Mouse (Mus musculus) mouse embryonic stem cell (cell line): ENCODE results near the gene Utrn.

Experiments
- in situ Hi-C, 2 experiments: fragments of 300-500 bp; cut with MboI; formaldehyde crosslinking; loops; 1 replicate in 1 of 2; 3 replicates in 1 of 2; pipeline ENCODE4 v1.14.3; 2019 to 2020; ENCODE audit warnings: low sequenced_read_pairs in 2 of 2, low pct_unique_long_range_greater_than_20kb in 1 of 2, mixed read lengths in 1 of 2; ENCODE audit not compliant: unreplicated experiment in 1 of 2

Gene Utrn

GRCm38 (mm10) chr10:12869029-12869671, at the start of gene Utrn:
Gene Utrn, minus strand, starts transcription at chr10:12869365.
- in situ Hi-C loops = no loop called here

DNA sequence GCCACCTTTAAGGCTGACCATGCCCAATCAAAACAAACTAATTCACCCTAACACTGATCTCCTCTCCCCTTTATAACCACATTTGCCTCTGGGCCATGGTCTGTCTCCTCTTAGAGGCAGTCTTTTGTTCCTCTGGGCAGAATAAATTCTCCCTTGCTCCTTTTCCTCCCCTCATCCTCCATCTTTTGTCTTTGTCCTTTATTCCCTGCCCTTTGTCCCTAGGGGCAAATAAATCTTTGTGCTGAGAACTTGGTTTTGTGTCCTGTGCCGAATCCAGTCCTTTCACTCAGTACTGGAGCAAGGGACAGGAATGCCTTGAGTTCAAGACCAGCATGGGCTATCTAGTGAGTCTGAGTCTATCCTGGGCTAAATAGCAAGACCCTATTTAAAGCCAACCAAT, 48.5 kb upstream of the Utrn start:
- in situ Hi-C loops = no loop called here

DNA sequence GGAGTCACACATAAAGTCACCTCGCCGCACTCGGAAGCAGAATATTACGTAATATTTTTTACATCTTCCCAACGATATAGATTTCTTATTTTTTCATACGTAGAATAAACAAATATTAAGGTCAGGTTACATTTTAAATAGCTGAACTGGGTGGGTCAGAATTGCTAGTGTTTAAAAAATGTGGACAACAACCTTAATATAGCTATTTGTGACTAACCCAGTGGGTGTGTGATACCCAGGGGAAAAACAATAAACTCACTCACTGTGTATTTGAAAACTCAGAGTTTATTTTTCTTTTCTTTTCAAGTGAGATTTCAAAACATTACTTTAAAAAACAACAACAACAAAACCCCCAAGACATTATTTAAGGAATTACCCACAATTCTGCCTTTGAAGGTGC, 47.2 kb upstream of the Utrn start:
- in situ Hi-C loops = no loop called here

- in situ Hi-C loops = no loop called here
Observed at GRCm38 (mm10) chr10:12915826-12916225, 46.7 kb upstream of the Utrn start.

GRCm38 (mm10) chr10:12914203-12914602, 45.0 kb upstream of the Utrn start:
- in situ Hi-C loops = no loop called here

DNA sequence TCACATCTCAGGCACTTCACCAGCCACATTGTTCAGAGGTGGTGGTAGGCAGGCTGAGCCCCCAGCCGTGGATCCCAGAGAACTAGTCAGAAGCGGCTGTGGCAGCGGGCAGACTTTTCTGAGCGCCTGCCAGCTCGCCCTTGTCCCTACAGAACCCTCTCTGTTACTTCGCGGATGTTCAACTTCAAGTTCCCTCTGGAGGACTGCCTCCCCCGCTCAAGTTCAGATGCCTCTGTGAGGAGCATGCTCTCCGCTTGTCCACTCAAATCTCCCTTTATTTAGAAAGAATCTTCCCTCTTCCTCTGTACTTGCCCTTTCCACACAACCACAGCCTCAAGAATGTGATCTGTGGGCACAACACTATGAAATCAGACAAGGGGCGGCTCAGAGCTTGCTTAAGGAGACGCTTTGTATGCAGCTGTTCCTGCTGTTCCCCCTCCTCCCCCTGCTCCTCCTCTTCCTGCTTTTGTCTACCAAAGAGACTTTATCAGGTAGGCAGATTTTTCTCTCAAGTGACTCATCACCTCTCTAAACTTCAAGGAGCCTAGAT, 42.9 kb upstream of the Utrn start:
- in situ Hi-C loops = no loop called here

DNA sequence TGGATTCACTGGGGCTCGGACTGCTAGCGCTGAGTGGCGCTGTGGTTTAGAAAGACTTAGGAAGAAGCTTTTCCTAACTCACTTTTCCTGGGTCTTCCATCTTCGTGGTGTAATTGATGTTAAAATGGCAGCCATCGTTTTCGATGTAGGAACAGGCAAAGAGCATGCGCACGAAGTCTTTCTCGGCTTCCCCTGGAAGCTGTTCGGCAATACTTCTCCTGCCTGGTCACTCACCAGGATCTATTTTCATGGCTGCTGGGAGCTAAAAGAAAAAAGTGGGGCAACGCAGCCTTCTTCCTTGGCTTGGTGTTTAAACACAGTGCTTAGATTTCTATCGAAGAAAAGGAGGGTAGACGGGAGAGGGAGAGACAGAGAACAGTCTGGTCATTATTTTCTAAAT, 42.3 kb upstream of the Utrn start:
- in situ Hi-C loops = no loop called here

DNA sequence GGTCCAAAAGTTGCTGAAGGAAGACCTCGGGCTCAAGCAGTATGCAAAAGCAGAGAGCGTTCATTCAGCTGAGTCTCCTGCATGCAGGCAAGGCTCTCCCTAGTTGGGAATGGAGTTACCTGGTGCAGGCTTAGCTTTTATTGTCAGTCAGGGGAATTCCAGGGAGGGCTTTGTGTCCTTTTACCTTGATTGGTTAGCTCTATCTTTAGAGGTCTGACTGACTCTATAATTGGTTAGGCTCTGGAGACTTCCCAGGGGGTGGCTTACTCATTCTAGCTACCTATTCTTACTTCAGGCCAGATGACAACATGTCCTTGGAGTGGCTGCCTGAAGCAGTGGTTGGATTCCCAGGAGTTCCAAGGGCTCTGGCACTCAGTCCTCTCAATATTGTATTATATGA, 40.7 kb upstream of the Utrn start:
- in situ Hi-C loops = no loop called here

DNA sequence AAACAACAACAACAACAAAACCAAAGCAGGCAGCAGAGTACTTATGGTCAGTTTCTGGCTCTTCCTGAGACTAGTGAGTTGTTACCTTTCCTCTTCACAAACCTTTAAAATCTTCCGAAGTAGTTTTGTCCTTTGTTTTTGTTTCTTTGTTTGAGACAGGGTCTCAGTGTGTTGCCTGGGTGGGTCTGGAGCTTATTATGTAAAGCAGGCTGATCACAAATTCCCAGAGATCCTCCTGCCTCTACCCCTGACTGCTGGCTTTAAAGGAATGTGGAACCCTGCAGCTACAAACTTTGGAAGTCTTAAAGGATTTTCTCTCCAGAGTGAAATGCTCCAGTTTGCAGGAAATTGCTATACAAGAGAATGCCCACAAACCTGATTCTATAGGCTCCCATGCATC, 40.0 kb upstream of the Utrn start:
- in situ Hi-C loops = no loop called here

- in situ Hi-C loops = no loop called here
Observed at GRCm38 (mm10) chr10:12904140-12904528, 35.0 kb upstream of the Utrn start.

DNA sequence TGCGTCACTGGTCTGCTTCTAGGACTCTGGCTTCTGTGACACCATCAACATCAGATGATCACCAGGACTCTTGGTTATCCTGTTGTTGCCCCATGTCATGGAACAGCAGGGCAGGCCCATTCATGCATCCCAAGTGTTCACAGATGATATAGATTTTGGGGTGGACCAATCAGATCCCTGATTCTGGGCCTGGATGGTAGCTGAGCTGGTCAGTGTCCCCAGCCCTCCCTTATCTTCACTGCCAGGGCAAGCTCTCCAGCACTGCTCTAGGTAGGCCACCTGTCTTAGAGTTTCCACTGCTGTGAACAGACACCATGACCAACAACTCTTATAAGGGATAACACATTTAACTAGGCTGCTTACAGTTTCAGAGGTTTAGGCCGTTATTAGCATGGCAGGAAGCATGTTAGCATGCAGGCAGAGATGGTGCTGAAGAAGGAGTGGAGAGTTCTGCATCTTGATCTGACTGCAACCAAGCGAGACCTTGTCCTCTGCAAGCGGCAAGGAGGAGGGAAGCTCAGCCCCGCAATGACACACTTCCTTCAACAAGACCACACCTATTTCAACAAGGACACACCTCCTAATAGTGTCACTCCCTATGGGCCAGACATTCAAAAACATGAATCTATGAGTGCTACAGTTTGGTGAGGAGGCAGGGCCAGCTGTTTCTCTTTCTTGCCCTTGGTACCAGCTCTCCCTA, 34.4 kb upstream of the Utrn start:
- in situ Hi-C loops = no loop called here

GRCm38 (mm10) chr10:12899901-12900300, 30.7 kb upstream of the Utrn start:
- in situ Hi-C loops = no loop called here

DNA sequence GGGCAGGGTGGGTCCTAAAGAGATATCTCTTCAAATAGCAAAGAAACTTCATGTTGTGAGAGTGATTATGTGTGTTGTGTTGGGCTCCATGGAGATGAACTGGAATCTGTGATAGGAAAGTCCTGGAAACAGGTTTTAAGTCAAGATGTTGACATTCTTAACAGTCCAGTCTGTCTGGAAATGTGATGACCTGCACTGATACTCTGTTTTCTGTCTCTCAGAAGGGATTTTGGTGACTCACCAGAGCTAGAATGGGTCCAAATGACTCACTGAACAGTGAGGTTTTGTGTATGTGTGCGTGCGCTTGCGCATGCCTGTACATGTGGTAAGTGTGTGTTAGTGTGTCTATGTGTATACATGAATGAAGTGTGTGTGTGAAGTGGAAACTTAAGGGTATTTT, 24.2 kb upstream of the Utrn start:
- in situ Hi-C loops = no loop called here

DNA sequence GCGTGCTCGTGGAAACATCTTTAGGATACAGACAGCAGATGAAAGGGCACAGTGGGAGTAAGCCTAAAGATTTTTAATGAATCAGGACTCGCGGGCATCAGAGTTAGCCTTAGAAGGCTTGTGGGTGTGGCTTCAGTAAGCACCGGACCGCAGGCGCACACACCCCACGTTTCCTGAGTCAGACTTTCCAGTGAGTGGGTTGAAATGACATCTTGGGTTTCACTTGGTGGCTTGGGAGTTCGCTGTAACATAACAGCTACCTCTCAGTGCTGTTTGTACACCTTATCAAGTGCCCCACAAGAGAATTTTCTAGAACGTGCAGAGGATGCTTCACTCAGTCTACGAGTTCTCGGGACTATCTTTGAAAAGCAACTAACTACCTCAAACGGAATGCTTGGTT, 19.2 kb upstream of the Utrn start:
- in situ Hi-C loops = no loop called here

DNA sequence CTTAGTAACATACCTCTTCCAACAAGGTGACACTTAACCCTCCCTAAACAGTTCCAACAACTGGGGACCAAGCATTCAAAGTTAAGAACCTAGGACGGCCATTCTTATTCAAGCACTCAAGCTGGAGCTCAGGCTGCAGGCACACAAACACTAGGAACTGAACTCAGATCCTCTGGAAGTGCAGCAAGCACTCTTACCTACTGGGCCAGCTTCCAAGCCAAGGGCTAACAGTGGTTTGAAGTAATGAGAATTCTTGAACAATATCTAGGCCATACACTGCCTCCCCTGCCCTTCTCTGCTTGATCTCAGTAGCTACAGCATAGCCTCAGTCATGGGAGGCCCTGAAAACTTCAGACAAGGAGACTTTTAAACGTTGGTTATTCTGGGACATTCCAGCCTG, 18.6 kb upstream of the Utrn start:
- in situ Hi-C loops = no loop called here

DNA sequence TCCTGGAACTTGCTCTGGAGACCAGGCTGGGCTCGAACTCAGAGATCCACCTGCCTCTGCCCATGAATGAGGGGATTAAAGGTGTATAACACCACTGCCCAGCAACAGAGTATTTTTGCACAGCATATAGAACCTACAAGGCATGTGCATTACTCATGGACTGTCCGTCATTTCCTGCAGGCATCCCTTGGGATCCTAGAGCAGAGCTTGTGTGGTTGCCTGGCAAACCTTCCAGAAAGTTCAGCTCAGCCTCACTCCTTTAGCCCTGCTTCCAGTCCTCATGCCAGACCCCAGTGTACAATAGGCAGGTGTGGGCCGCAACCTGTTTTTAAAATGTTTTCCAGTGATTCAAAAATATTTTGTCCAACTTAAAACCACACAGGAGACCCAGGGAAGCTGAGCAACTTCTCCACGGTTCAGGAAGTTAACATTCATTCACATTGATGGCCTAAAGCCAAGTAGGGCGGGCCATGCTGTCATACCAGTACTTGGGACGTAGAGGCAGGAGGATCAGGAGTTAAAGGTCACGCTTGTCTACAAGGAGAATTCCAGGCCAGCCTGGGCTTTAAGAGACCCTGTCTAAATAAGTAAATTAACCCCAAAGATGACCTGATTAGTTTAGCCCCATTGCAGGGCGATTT, 15.3 kb upstream of the Utrn start:
- in situ Hi-C loops = no loop called here

- in situ Hi-C loops = no loop called here
Observed at GRCm38 (mm10) chr10:12881911-12882310, 12.7 kb upstream of the Utrn start.

DNA sequence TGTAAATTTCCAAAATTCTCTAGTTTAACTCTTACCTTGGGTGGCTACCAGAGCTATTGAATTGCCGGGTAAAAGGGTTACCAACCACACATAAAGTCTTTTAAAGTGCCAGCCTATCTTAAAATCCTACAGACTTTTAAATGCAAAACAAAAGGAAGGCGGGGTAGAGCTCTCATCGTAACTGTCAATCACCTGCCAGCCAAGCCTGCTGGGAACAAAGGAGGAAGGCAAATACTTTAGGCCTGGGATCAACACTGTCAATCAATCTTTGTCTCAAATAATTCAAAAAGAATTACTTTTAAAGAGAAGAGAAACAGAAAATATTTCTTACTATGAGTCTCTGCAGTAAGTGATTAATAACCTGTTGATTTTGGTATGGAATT, 10.1 kb upstream of the Utrn start:
- in situ Hi-C loops = no loop called here

GRCm38 (mm10) chr10:12878661-12879312, 9.6 kb upstream of the Utrn start:
- in situ Hi-C loops = no loop called here
